Mouse (Mus musculus): Measurements from ENCODE around the gene Gmds.

Gmds gene

GRCm38 (mm10) chr13:31809701-31810100 is 528.8 kb downstream of the Gmds start:
- no peak for DNase-seq

- DNase-seq = no peak
Measured at GRCm38 (mm10) chr13:31808804-31809420, 529.6 kb downstream of the Gmds start.

GRCm38 (mm10) chr13:31808116-31808803 is 530.3 kb downstream of the Gmds start:
- peak; percentile 74 to 82 for DNase-seq

- DNase-seq = peak in 1 of 2 experiments; percentile 72
Measured at GRCm38 (mm10) chr13:31807736-31808115, 530.8 kb downstream of the Gmds start.

GRCm38 (mm10) chr13:31806890-31807735 is 531.4 kb downstream of the Gmds start:
- peak; percentile 61 to 75 for DNase-seq

- DNase-seq = peak; percentile 90 to 95
Measured at GRCm38 (mm10) chr13:31806428-31806832, 532.1 kb downstream of the Gmds start, which contains the start of gene Foxc1. Gene Foxc1 (plus strand): TSS chr13:31806633.

- DNase-seq = no peak
Measured at GRCm38 (mm10) chr13:31805831-31806427, 532.6 kb downstream of the Gmds start.

- peak in 1 of 2 experiments; percentile 23 for DNase-seq
Measured at GRCm38 (mm10) chr13:31804571-31804970, 534.0 kb downstream of the Gmds start.

- DNase-seq = peak in 1 of 2 experiments; percentile 31
Measured at GRCm38 (mm10) chr13:31803166-31804093, 535.1 kb downstream of the Gmds start.

GRCm38 (mm10) chr13:31802447-31802846 is 536.1 kb downstream of the Gmds start:
- DNase-seq = no peak

GRCm38 (mm10) chr13:31801703-31802305 is 536.7 kb downstream of the Gmds start:
- DNase-seq = peak in 1 of 2 experiments; percentile 40

GRCm38 (mm10) chr13:31800581-31801576 is 537.7 kb downstream of the Gmds start:
- peak; percentile 96 to 97 for DNase-seq

- no peak for DNase-seq
Measured at GRCm38 (mm10) chr13:31798075-31798474, 540.5 kb downstream of the Gmds start.

- DNase-seq = no peak
Measured at GRCm38 (mm10) chr13:31797346-31797745, 541.2 kb downstream of the Gmds start.

GRCm38 (mm10) chr13:31793163-31793562 is 545.4 kb downstream of the Gmds start:
- DNase-seq = no peak

GRCm38 (mm10) chr13:31792480-31793132 is 545.9 kb downstream of the Gmds start:
- peak; percentile 73 for DNase-seq

GRCm38 (mm10) chr13:31784757-31785156 is 553.8 kb downstream of the Gmds start:
- DNase-seq = no peak

GRCm38 (mm10) chr13:31782063-31782462 is 556.5 kb downstream of the Gmds start:
- DNase-seq = no peak

- no peak for DNase-seq
Measured at GRCm38 (mm10) chr13:31780299-31780698, 558.2 kb downstream of the Gmds start.
